ENCODE assay signal across 25 mouse cellular contexts in the genomic region with DNA sequence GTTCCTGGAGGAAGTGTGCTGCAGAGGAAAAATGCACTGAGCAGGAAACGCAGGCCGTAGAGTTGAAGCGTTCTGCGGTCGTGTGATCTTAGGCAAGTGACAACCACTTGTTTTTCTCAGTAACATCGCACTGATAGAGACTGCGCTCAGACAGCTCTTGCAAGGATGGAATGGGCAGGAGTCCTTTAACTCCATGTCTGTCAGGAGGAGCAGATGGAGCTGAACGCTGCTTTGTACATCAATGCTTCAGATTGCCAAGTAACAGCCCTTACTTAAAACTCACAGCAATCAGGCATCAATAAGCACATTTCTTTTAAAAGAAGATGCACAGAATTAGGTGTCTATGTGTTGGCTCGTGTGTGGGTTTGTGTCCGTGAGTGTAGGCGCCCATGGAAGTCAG. TPM values are rescaled to one million over a fixed set of nuclear protein-coding genes. Genes with fewer than 3 reads are reported as not detected.
DNase-seq lines count a peak whose midpoint lies in the region; ATAC-seq and TF ChIP-seq lines count a peak whose summit lies in the region.
"Had no signal": no experiment of that assay in that cellular context is flagged by ENCODE, and none has a peak within 500 bp of the region (broad histone marks: within the 10 kb centered on the region; RNA-seq: fewer than 3 reads in every experiment).

No protein-coding gene starts in this region.

- peaks cover 32% of the 10 kb centered on the region for H3K4me1 ChIP-seq in heart, embryonic 16.5 days (ENCODE audit: control insufficient read depth, insufficient read depth, low read length)
- peaks cover 26% of the 10 kb centered on the region for H3K4me1 ChIP-seq in lung, embryonic 15.5 days
- H3K4me1 ChIP-seq: forebrain, embryonic 15.5 days; hindbrain, embryonic 12.5 days; limb, embryonic 10.5 days; liver, embryonic 15.5 days had no signal

- no peak for TF ChIP-seq CTCF in gastrocnemius, adult 2 months (IDR thresholded peaks at IDR 0.05)

- ATAC-seq in heart, embryonic 16.5 days (replicated peaks; ENCODE audit: extremely low read depth, insufficient read depth, low FRiP score) = no peak; the same call in 1 of the 2 replicates
- no peak for ATAC-seq in lung, embryonic 15.5 days (ENCODE audit: borderline replicate concordance, extremely low read depth, low FRiP score, low TSS enrichment)
- ATAC-seq: forebrain, embryonic 15.5 days; midbrain, embryonic 13.5 days had no signal

- H3K4me3 ChIP-seq in gastrocnemius, adult 2 months = no peak overlapping the region
- H3K4me3 ChIP-seq in heart, embryonic 16.5 days (ENCODE audit: low read length) = no peak overlapping the region
- H3K4me3 ChIP-seq in lung, embryonic 15.5 days = no peak overlapping the region
- H3K4me3 ChIP-seq: embryonic facial prominence, embryonic 12.5 days; forebrain, embryonic 15.5 days; hindbrain, embryonic 12.5 days; limb, embryonic 10.5 days; liver, embryonic 15.5 days; megakaryocyte, embryonic 14.5 days; midbrain, embryonic 13.5 days had no signal

- intact Hi-C loops in gastrocnemius, adult 2 months (cut with DNase I) = no loop called here
- intact Hi-C loops in gastrocnemius, postnatal 36 days (cut with DNase I) = loop anchor here (5.0 kb wide), 1 partner anchor 50 kb away; no protein-coding TSS in a partner anchor
- intact Hi-C loops in heart, postnatal 36 days (cut with DNase I) = loop anchor here (10.0 kb wide), 1 partner anchor 242 kb away; no protein-coding TSS in a partner anchor

- H3K9me3 ChIP-seq in heart, embryonic 16.5 days (replicated peaks; ENCODE audit: control insufficient read depth, low read length) = 0 out of 2 replicates have a peak, but pooled peaks cover 3% of the 10 kb centered on the region
- no peaks in the 10 kb centered on the region for H3K9me3 ChIP-seq in lung, embryonic 15.5 days
- H3K9me3 ChIP-seq: embryonic facial prominence, embryonic 12.5 days; forebrain, embryonic 15.5 days; hindbrain, embryonic 12.5 days; limb, embryonic 10.5 days; liver, embryonic 15.5 days; midbrain, embryonic 13.5 days had no signal

- H3K4me2 ChIP-seq in heart, embryonic 16.5 days (ENCODE audit: low read depth, low read length) = no peak overlapping the region
- no peak overlapping the region for H3K4me2 ChIP-seq in lung, embryonic 15.5 days
- H3K4me2 ChIP-seq: embryonic facial prominence, embryonic 12.5 days; forebrain, embryonic 15.5 days; hindbrain, embryonic 12.5 days; liver, embryonic 15.5 days; midbrain, embryonic 13.5 days had no signal

- H3K9ac ChIP-seq in heart, embryonic 16.5 days (ENCODE audit: low read length) = no peak overlapping the region
- no peak overlapping the region for H3K9ac ChIP-seq in lung, embryonic 15.5 days
- H3K9ac ChIP-seq: embryonic facial prominence, embryonic 12.5 days; forebrain, embryonic 15.5 days; hindbrain, embryonic 12.5 days; liver, embryonic 15.5 days; midbrain, embryonic 13.5 days had no signal

- no peaks in the 10 kb centered on the region for H3K27me3 ChIP-seq in heart, embryonic 16.5 days (ENCODE audit: control insufficient read depth, insufficient read depth, low read length)
- no peaks in the 10 kb centered on the region for H3K27me3 ChIP-seq in lung, embryonic 15.5 days
- H3K27me3 ChIP-seq: embryonic facial prominence, embryonic 12.5 days; forebrain, embryonic 15.5 days; hindbrain, embryonic 12.5 days; liver, embryonic 15.5 days; megakaryocyte, embryonic 14.5 days; midbrain, embryonic 13.5 days had no signal

- WGBS in heart, embryonic 16.5 days = 53% methylated on average over 11 of the region's 11 CpGs
- WGBS in lung, embryonic 15.5 days = 51% methylated on average over 11 of the region's 11 CpGs

- H3K27ac ChIP-seq in gastrocnemius, adult 2 months = peak overlapping the region; percentile 73
- peak overlapping the region; percentile 51 for H3K27ac ChIP-seq in heart, embryonic 16.5 days (ENCODE audit: low read length)
- H3K27ac ChIP-seq in lung, embryonic 15.5 days = peak overlapping the region; percentile 20
- H3K27ac ChIP-seq: embryonic facial prominence, embryonic 12.5 days; forebrain, embryonic 15.5 days; hindbrain, embryonic 12.5 days; limb, embryonic 10.5 days; liver, embryonic 15.5 days; midbrain, embryonic 13.5 days had no signal

- 0 out of 2 replicates have a peak, but pooled peaks cover 3% of the 10 kb centered on the region for H3K36me3 ChIP-seq in heart, embryonic 16.5 days (ENCODE audit: control insufficient read depth, insufficient read depth)
- no peaks in the 10 kb centered on the region for H3K36me3 ChIP-seq in lung, embryonic 15.5 days
- H3K36me3 ChIP-seq: embryonic facial prominence, embryonic 12.5 days; forebrain, embryonic 15.5 days; hindbrain, embryonic 12.5 days; limb, embryonic 10.5 days; liver, embryonic 15.5 days; midbrain, embryonic 13.5 days had no signal

- DNase-seq in gastrocnemius, adult 2 months = no peak
- DNase-seq in gastrocnemius, postnatal 36 days = no peak
- no peak for DNase-seq in heart, postnatal 36 days
- no peak for DNase-seq in lung, postnatal 36 days
- DNase-seq in urinary bladder, postnatal 25 days (ENCODE audit: low spot score) = no peak
- DNase-seq: adrenal gland, adult 2 months; cerebellum, adult 18-20 months; cerebellum, postnatal 14 days; gastrocnemius, postnatal 14 days; kidney, adult 18-20 months; kidney, postnatal 4 days; liver; lung, postnatal 14 days; thymus, adult 18-20 months; thymus, postnatal 36 days had no signal

RNA-seq across cellular contexts. Expression of gene Pde7b, which starts 52.3 kb away (rescaled TPM):
- total RNA-seq in gastrocnemius, adult 2 months (2021) = 10 to 100 TPM; 32.5 to 41.0 TPM
- total RNA-seq in gastrocnemius, postnatal 36 days (2021) = 10 to 100 TPM; 32.3 to 39.7 TPM
- polyA plus RNA-seq in heart, embryonic 16.5 days (2015; fragmentation: Nextera tagmentation; extraction: Ambion mirVana) = 4.0 and 4.9 TPM in 2 replicates
- total RNA-seq in heart, postnatal 36 days (2021) = 10 to 100 TPM; 63.0 to 63.9 TPM
- polyA plus RNA-seq in lung, embryonic 15.5 days (2015; fragmentation: Nextera tagmentation; extraction: Ambion mirVana) = 2.5 and 3.1 TPM in 2 replicates
- total RNA-seq: MEL had no signal

Comparison
In these comparisons a context has a peak if more than half of its experiments do, and no peak if none do; other contexts are left out.
1. H3K27ac ChIP-seq: peak in every context shown above with its lines; median percentile 73 in gastrocnemius, adult 2 months; 51 in heart, embryonic 16.5 days; 20 in lung, embryonic 15.5 days.